Mouse (Mus musculus) forebrain, embryonic 13.5 days (tissue): ENCODE data around the gene Rbl2. TPM values are rescaled to one million over a fixed set of nuclear protein-coding genes. Genes with fewer than 3 reads are reported as not detected.

Source experiments
- polyA plus RNA-seq: library from polyadenylated mRNA; unstranded; fragments of >200 nt; fragmentation: Nextera tagmentation; extraction: Ambion mirVana; gene quantifications from 2 replicates; pipeline ENCODE4 v1.2.1, GENCODE M21; 2015

Gene Rbl2
- polyA plus RNA-seq, 1 experiment from 2014 or later, result 14.2 TPM

Other genes with a start within 250 kb of the Rbl2 start
- gene Chd9, start 241.7 kb upstream of the Rbl2 start, polyA plus RNA-seq, result 77.0 and 85.2 TPM in 2 replicates
- gene Aktip, start 129.9 kb downstream of the Rbl2 start, polyA plus RNA-seq, result 119 and 122 TPM in 2 replicates
- 11.4 and 15.7 TPM in 2 replicates for gene Rpgrip1l, start 243.2 kb downstream of the Rbl2 start, polyA plus RNA-seq
- gene Fto, start 243.5 kb downstream of the Rbl2 start, polyA plus RNA-seq, result 90.1 and 104 TPM in 2 replicates